Mouse (Mus musculus) lung, embryonic 16.5 days (tissue): ENCODE results near the gene Timm13. TPM values are rescaled to one million over a fixed set of nuclear protein-coding genes. Genes with fewer than 3 reads are reported as not detected.

Experiments
- ATAC-seq: fragments of 200-750 bp; cut with Nextera tagmentation; 2 replicates; pipeline ENCODE4 v1.8.0; 2017; ENCODE audit warnings: low read depth, mild to moderate bottlenecking, moderate library complexity
- H3K27ac ChIP-seq: fragments of 300-500 bp; sonication (generic); 2 replicates; pipeline ENCODE4 v1.5.1; 2014; ENCODE audit warnings: mild to moderate bottlenecking, control low read depth, low read length
- H3K27me3 ChIP-seq: fragments of 300-500 bp; sonication (generic); 2 replicates; pipeline ENCODE4 v1.6.1; 2014; ENCODE audit warnings: low read depth, low read length, mixed read lengths; ENCODE audit not compliant: control insufficient read depth, insufficient read depth
- H3K36me3 ChIP-seq: fragments of 300-500 bp; sonication (generic); 2 replicates; pipeline ENCODE4 v1.6.1; 2014; ENCODE audit warnings: low read length; ENCODE audit not compliant: control insufficient read depth, insufficient read depth
- H3K4me1 ChIP-seq: fragments of 300-500 bp; sonication (generic); replicated peaks from 2 replicates; pipeline ENCODE4 v1.6.1; 2014; ENCODE audit warnings: low read length, mixed read lengths; ENCODE audit not compliant: control insufficient read depth, insufficient read depth
- H3K4me2 ChIP-seq: fragments of 300-500 bp; sonication (generic); 2 replicates; pipeline ENCODE4 v1.6.1; 2014; ENCODE audit warnings: low read depth, low read length, control low read depth
- H3K4me3 ChIP-seq: fragments of 300-500 bp; sonication (generic); 2 replicates; pipeline ENCODE4 v1.5.1; 2014; ENCODE audit warnings: mild to moderate bottlenecking, low read length, control low read depth
- H3K9ac ChIP-seq: fragments of 300-500 bp; sonication (generic); 2 replicates; pipeline ENCODE4 v1.6.1; 2014; ENCODE audit warnings: low read length, control low read depth
- H3K9me3 ChIP-seq: fragments of 300-500 bp; sonication (generic); 2 replicates; pipeline ENCODE4 v1.6.1; 2016; ENCODE audit warnings: low read length; ENCODE audit not compliant: control insufficient read depth
- WGBS: fragments of 180-500 bp; shearing (Covaris S2); extraction: QIAGEN DNeasy Blood & Tissue Kit; methylation state at CpG from one replicate; pipeline ENCODE4 v1.1.7; 2014; 5-methylcytosine and 5-hydroxymethylcytosine counted together
- polyA plus RNA-seq: library from polyadenylated mRNA; unstranded; fragments of >200 nt; fragmentation: Nextera tagmentation; extraction: Ambion mirVana; gene quantifications from 2 replicates; pipeline ENCODE4 v1.2.1, GENCODE M21; 2015

Gene Timm13
- 284 and 297 TPM in 2 replicates for polyA plus RNA-seq

- ATAC-seq: peak; percentile 97
- Histone ChIP-seq H3K27me3 (no peaks in the 10 kb centered on the region), H3K9ac (peak within 1 kb of the TSS; percentile 86), H3K36me3 (peaks cover 20% of the 10 kb centered on the region), H3K27ac (peak within 1 kb of the TSS; percentile 79), H3K4me3 (peak within 1 kb of the TSS; percentile 93), H3K4me2 (peak within 1 kb of the TSS; percentile 92), H3K4me1 (peaks cover 8% of the 10 kb centered on the region), H3K9me3 (no peaks in the 10 kb centered on the region)
- WGBS: under 1% methylated on average over 72 of the region's 72 CpGs
These were observed at the start of gene Timm13 for GRCm38 (mm10) chr10:80900318-80901247. Gene Timm13 (minus strand): TSS chr10:80900969.

- ATAC-seq: no peak
- H3K4me2 ChIP-seq: no peak overlapping the region
- 37% methylated on average over 5 of the region's 5 CpGs for WGBS
- no peak overlapping the region for H3K9ac ChIP-seq
- no peak overlapping the region for H3K4me3 ChIP-seq
- peaks cover 29% of the 10 kb centered on the region for H3K4me1 ChIP-seq
- H3K27me3 ChIP-seq: no peaks in the 10 kb centered on the region
- no peak overlapping the region for H3K27ac ChIP-seq
- no peaks in the 10 kb centered on the region for H3K36me3 ChIP-seq
- no peaks in the 10 kb centered on the region for H3K9me3 ChIP-seq
These were observed 49.5 kb upstream of the Timm13 start for GRCm38 (mm10) chr10:80950314-80950713.

GRCm38 (mm10) chr10:80949081-80949480, 48.3 kb upstream of the Timm13 start:
- H3K27me3 ChIP-seq: no peaks in the 10 kb centered on the region
- no peaks in the 10 kb centered on the region for H3K9me3 ChIP-seq
- H3K4me2 ChIP-seq: no peak overlapping the region
- H3K27ac ChIP-seq: no peak overlapping the region; the same call in 1 of the 2 replicates
- 69% methylated on average over 3 of the region's 3 CpGs for WGBS
- no peak for ATAC-seq
- H3K36me3 ChIP-seq: no peaks in the 10 kb centered on the region
- H3K4me1 ChIP-seq: peaks cover 20% of the 10 kb centered on the region
- no peak overlapping the region for H3K9ac ChIP-seq
- no peak overlapping the region for H3K4me3 ChIP-seq

- H3K4me1 ChIP-seq: peaks cover 20% of the 10 kb centered on the region
- WGBS: 20% methylated on average over 6 of the region's 6 CpGs
- H3K27me3 ChIP-seq: no peaks in the 10 kb centered on the region
- H3K36me3 ChIP-seq: no peaks in the 10 kb centered on the region
- peak; percentile 73 for ATAC-seq
- no peak overlapping the region for H3K4me3 ChIP-seq
- no peaks in the 10 kb centered on the region for H3K9me3 ChIP-seq
- H3K9ac ChIP-seq: no peak overlapping the region
- H3K4me2 ChIP-seq: no peak overlapping the region
- H3K27ac ChIP-seq: peak overlapping the region; percentile 62
These were observed 47.8 kb upstream of the Timm13 start for GRCm38 (mm10) chr10:80948570-80948969.

- 19% methylated on average over 2 of the region's 2 CpGs for WGBS
- peak; percentile 50; the same call in 1 of the 2 replicates for ATAC-seq
- 0 out of 2 replicates have a peak overlapping the region, but pooled peaks have one; percentile 3 for H3K9ac ChIP-seq
These were observed 47.0 kb upstream of the Timm13 start for GRCm38 (mm10) chr10:80947802-80948201.

GRCm38 (mm10) chr10:80946684-80947437, 46.1 kb upstream of the Timm13 start:
- Histone ChIP-seq H3K9me3 (no peaks in the 10 kb centered on the region), H3K36me3 (no peaks in the 10 kb centered on the region), H3K4me3 (no peak overlapping the region), H3K9ac (no peak overlapping the region), H3K27ac (peak overlapping the region; percentile 20; the same call in 1 of the 2 replicates), H3K27me3 (no peaks in the 10 kb centered on the region), H3K4me2 (no peak overlapping the region), H3K4me1 (peaks cover 20% of the 10 kb centered on the region)
- WGBS: 56% methylated on average over 14 of the region's 14 CpGs
- ATAC-seq: no peak

More at GRCm38 (mm10) chr10:80947802-80948201, 47.0 kb upstream of the Timm13 start:
- Histone ChIP-seq H3K27me3 (no peaks in the 10 kb centered on the region), H3K4me3 (no peak overlapping the region), H3K36me3 (no peaks in the 10 kb centered on the region), H3K9me3 (no peaks in the 10 kb centered on the region), H3K4me2 (no peak overlapping the region), H3K27ac (peak overlapping the region; percentile 62), H3K4me1 (peaks cover 20% of the 10 kb centered on the region)

- Histone ChIP-seq H3K4me1 (peaks cover 42% of the 10 kb centered on the region), H3K27ac (no peak overlapping the region), H3K4me3 (no peak overlapping the region), H3K27me3 (no peaks in the 10 kb centered on the region), H3K9me3 (no peaks in the 10 kb centered on the region), H3K9ac (no peak overlapping the region), H3K36me3 (no peaks in the 10 kb centered on the region), H3K4me2 (no peak overlapping the region)
- WGBS: 68% methylated on average over 5 of the region's 5 CpGs
- ATAC-seq: no peak
These were observed 43.5 kb upstream of the Timm13 start for GRCm38 (mm10) chr10:80944231-80944630.

GRCm38 (mm10) chr10:80943701-80944100, 42.9 kb upstream of the Timm13 start:
- H3K4me2 ChIP-seq: no peak overlapping the region
- H3K9me3 ChIP-seq: no peaks in the 10 kb centered on the region
- H3K36me3 ChIP-seq: no peaks in the 10 kb centered on the region
- no peak for ATAC-seq
- peaks cover 45% of the 10 kb centered on the region for H3K4me1 ChIP-seq
- no peak overlapping the region for H3K27ac ChIP-seq
- H3K4me3 ChIP-seq: no peak overlapping the region
- H3K9ac ChIP-seq: no peak overlapping the region
- no peaks in the 10 kb centered on the region for H3K27me3 ChIP-seq
- 47% methylated on average over 9 of the region's 9 CpGs for WGBS

- H3K36me3 ChIP-seq: no peaks in the 10 kb centered on the region
- no peaks in the 10 kb centered on the region for H3K9me3 ChIP-seq
- H3K4me3 ChIP-seq: no peak overlapping the region
- H3K9ac ChIP-seq: no peak overlapping the region
- peaks cover 48% of the 10 kb centered on the region for H3K4me1 ChIP-seq
- no peak overlapping the region for H3K27ac ChIP-seq
- no peak overlapping the region for H3K4me2 ChIP-seq
- no peak for ATAC-seq
- 53% methylated on average over 8 of the region's 8 CpGs for WGBS
- no peaks in the 10 kb centered on the region for H3K27me3 ChIP-seq
These were observed 42.1 kb upstream of the Timm13 start for GRCm38 (mm10) chr10:80942919-80943318.
